Mouse (Mus musculus): ENCODE measurements at regions not wholly inside any gene's neighbourhood (a gene's known extent, or its start where the extent isn't known, plus 50 kb on each side); places are given as distances from the start of the nearest gene placed in this dataset.
"Not testable (repeated sequence)": the region's sequence is repeated elsewhere in the genome, so short reads cannot be mapped to it uniquely, and the experiment has no call there.

DNA sequence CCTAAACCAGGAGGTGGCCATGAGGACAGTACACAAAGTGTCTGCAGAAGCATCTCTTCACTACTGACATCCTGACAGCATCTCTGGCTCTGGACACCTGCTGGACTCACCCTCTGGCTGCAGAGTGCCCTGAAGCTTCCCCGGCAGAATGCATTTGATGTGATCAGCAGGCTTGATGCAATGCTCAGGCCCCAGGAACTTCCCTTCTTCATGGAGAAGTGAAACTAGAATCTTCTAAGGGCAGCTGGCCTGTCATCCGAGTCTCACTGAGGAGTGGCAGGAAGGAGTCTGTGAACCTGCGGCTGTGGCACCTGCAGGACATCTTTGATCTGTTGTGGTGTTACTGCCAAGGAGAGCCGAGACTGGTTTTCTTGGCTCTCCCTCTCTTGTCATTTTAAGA is 116.2 kb downstream of the Nucb2 start:
- Histone ChIP-seq H3K9ac (no peak overlapping the region), H3K4me1 (no peaks in the 10 kb centered on the region), H3K27me3 (replicated peaks) (no peaks in the 10 kb centered on the region), H3K9me3 (replicated peaks) (no peaks in the 10 kb centered on the region), H3K27ac (no peak overlapping the region), H3K4me3 (no peak overlapping the region), H3K4me2 (no peak overlapping the region), H3K36me3 (no peaks in the 10 kb centered on the region)
- ATAC-seq: no peak
- WGBS (ENCODE audit: insufficient replicate concordance): 57% methylated on average over 4 of the region's 4 CpGs

DNA sequence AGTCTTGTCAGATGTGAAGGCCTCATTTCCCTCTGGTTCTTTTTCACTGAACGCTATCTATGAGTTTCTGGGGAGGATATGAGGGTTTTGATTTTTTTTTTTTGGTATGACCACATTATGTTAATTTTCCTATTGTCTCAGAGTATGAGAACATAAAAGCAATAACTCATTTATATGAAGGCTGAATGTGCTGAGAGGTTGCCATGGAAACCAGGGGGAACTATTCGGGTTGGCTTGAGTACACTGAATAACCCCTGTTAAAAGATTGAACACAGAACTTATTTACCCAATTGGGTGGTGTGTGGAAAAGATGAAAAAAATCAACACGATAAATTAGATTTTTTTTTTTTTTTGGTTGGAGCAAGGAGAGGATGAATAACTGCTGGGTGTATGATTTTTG is 129.0 kb downstream of the Nucb2 start:
- Histone ChIP-seq H3K36me3 (no peaks in the 10 kb centered on the region), H3K27me3 (replicated peaks) (no peaks in the 10 kb centered on the region), H3K9ac (no peak overlapping the region), H3K27ac (no peak overlapping the region), H3K4me2 (no peak overlapping the region), H3K4me3 (no peak overlapping the region), H3K4me1 (no peaks in the 10 kb centered on the region), H3K9me3 (replicated peaks) (no peaks in the 10 kb centered on the region)
- 70% methylated on average over 3 of the region's 3 CpGs for WGBS (ENCODE audit: insufficient replicate concordance)
- ATAC-seq: no peak

DNA sequence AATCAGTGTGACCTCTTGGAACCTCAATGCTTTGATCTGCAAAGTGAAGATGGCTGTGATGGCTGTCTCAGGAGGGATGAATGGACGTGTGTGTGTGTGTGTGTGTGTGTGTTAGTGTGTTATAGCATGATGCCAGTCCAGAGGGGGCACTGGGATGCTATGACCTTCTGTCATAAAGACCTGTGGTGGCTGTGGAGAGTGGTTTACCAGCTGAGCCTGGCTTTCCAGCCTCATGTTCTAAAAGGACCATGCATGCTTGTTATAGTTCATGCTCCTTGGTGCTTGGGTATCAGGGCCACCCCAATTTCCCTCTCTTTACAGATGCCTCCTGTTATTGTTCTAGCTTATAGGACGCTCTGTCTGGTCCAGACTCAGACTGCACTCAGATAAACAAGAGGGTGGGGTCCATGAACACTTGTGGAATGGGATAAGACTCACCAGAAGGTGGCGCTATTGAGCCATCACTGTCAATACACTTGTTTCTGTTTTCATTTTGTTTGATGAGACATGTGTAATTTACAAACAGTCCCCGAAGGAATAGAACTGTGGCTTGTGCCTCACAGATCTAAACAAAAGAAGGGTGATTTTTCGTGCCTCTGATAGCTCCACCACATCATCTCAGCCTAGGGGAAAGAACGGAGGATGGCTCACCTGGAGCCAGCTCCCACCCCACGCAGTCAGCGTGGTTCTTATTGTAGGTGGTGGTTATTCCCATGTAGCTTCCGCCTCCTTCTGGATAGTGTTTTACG is 140.9 kb downstream of the Nucb2 start:
- Histone ChIP-seq H3K27me3 (replicated peaks) (no peaks in the 10 kb centered on the region), H3K4me1 (no peaks in the 10 kb centered on the region), H3K9ac (no peak overlapping the region), H3K4me2 (no peak overlapping the region), H3K9me3 (replicated peaks) (no peaks in the 10 kb centered on the region), H3K4me3 (no peak overlapping the region), H3K36me3 (no peaks in the 10 kb centered on the region), H3K27ac (no peak overlapping the region)
- ATAC-seq: no peak
- WGBS (ENCODE audit: insufficient replicate concordance): 43% methylated on average over 10 of the region's 10 CpGs

DNA sequence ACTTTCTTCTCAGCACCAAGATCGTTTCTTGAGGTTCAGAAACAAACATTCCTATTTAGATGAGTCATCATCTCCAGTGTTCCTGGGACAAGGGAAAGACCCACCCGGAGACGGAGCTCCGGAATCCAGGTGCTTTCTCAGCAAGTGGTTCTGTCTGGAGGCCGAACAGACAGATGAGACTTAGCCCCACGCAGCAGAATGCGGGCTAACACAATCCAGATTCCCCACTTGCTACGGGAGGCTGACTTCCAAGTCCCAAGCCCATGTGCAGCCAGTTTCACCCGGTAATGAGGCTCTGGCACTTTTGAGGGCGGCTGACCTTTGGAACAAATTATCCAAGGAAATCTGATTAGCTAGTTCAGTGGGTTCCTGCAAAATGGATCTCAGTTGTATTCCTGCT is 150.3 kb downstream of the Nucb2 start:
- Histone ChIP-seq H3K4me3 (no peak overlapping the region), H3K4me1 (no peaks in the 10 kb centered on the region), H3K27ac (no peak overlapping the region), H3K4me2 (no peak overlapping the region), H3K9ac (no peak overlapping the region), H3K36me3 (no peaks in the 10 kb centered on the region), H3K27me3 (replicated peaks) (no peaks in the 10 kb centered on the region), H3K9me3 (replicated peaks) (no peaks in the 10 kb centered on the region)
- ATAC-seq: no peak
- 64% methylated on average over 10 of the region's 10 CpGs for WGBS (ENCODE audit: insufficient replicate concordance)

DNA sequence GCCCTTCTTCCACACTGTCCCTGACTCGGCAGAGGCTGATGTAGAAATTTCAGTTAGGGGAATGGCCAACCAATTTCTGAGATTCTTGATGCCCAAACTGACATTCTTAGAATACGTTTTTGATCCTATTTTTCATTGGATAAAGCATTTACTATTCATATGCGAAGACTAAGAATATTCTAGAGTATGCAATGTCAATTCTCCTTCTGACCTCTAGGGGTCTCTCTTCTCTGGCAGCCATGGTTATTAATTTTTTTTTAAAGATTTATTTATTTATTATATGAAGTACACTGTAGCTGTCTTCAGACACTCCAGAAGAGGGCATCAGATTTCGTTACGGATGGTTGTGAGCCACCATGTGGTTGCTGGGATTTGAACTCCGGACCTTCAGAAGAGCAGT is 152.9 kb downstream of the Nucb2 start:
- H3K9me3 ChIP-seq (replicated peaks); H3K4me3 ChIP-seq; H3K9ac ChIP-seq; H3K4me2 ChIP-seq; ATAC-seq; H3K27ac ChIP-seq; H3K36me3 ChIP-seq; H3K27me3 ChIP-seq (replicated peaks); H3K4me1 ChIP-seq: not testable (repeated sequence)
- 68% methylated on average over 6 of the region's 6 CpGs for WGBS (ENCODE audit: insufficient replicate concordance)

GRCm38 (mm10) chr7:116665581-116665980 is 161.4 kb downstream of the Nucb2 start:
- Histone ChIP-seq H3K9me3 (replicated peaks) (no peaks in the 10 kb centered on the region), H3K4me3 (no peak overlapping the region), H3K9ac (no peak overlapping the region), H3K4me2 (no peak overlapping the region), H3K27ac (no peak overlapping the region), H3K27me3 (replicated peaks) (no peaks in the 10 kb centered on the region), H3K4me1 (no peaks in the 10 kb centered on the region), H3K36me3 (no peaks in the 10 kb centered on the region)
- ATAC-seq: no peak
- 75% methylated on average over 15 of the region's 15 CpGs for WGBS (ENCODE audit: insufficient replicate concordance)

DNA sequence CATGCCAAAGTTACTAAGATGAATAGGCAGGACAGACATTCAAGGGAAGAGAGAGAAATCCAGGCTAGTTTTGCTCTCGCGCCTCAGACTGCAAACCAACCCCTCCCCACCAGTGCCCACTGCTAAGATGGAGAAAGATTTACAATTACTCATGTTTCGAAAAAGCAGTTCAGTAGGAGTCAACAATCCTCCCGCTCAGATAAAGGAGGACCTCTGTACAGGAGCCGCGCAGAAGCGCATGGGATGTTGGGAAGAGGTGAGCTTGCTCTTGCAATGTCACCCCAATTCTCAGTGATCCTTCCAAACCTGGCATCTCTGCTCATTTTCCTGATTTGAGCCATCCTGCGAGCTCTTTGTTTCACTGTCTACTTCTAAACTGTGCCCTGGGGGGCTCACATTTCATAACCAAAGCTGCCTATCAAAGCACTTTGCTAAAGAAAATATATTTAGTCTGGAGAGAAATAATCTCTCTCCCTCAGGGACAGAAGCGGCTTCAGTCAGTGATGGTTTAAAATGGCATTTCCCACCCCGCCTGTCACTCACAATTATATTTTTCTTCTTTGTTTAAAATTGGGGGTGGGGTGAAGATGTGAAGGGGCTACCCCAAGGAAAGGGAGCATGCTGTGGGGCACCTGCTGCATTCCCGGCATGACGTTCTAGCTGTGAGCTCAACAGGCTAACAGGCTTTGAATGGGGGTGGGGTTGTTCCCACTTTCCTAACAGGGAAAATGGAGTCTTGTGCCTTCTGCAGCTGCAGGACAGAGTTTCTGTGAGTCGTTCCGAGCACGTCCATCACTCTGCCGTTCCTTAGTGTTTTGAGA is 170.2 kb downstream of the Nucb2 start:
- no peaks in the 10 kb centered on the region for H3K9me3 ChIP-seq (replicated peaks)
- H3K36me3 ChIP-seq: no peaks in the 10 kb centered on the region
- no peak overlapping the region for H3K9ac ChIP-seq
- no peak overlapping the region for H3K4me3 ChIP-seq
- ATAC-seq: no peak
- no peak overlapping the region for H3K4me2 ChIP-seq
- no peaks in the 10 kb centered on the region for H3K27me3 ChIP-seq (replicated peaks)
- no peaks in the 10 kb centered on the region for H3K4me1 ChIP-seq
- H3K27ac ChIP-seq: no peak overlapping the region
- WGBS (ENCODE audit: insufficient replicate concordance): 66% methylated on average over 16 of the region's 16 CpGs

GRCm38 (mm10) chr7:116676696-116677095 is 172.5 kb downstream of the Nucb2 start:
- no peak overlapping the region for H3K4me3 ChIP-seq
- no peaks in the 10 kb centered on the region for H3K9me3 ChIP-seq (replicated peaks)
- no peak overlapping the region for H3K9ac ChIP-seq
- no peak for ATAC-seq
- H3K36me3 ChIP-seq: no peaks in the 10 kb centered on the region
- H3K4me1 ChIP-seq: no peaks in the 10 kb centered on the region
- WGBS (ENCODE audit: insufficient replicate concordance): 47% methylated on average over 1 of the region's 1 CpGs
- no peak overlapping the region for H3K27ac ChIP-seq
- no peak overlapping the region for H3K4me2 ChIP-seq
- H3K27me3 ChIP-seq (replicated peaks): no peaks in the 10 kb centered on the region

DNA sequence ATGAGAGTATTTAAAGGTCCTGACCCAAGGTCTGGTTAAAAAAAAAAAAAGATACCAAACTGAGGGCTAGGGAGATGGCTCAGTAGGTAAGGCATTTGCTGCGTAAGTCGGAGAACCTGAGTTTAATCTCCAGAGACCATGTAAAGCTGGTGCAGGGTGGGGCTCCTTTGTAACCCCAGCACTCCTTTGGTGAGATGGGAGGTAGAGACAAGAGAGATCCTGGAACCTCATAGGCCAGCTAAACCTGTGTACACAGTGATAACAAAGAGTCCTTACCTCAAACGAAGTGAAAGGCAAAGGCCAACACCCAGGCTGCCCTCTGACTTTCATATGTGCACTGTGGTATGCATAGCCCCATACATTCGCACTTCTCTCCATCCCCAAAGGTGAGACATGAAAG is 175.0 kb downstream of the Nucb2 start:
- no peak overlapping the region for H3K27ac ChIP-seq
- WGBS (ENCODE audit: insufficient replicate concordance): 53% methylated on average over 4 of the region's 4 CpGs
- no peaks in the 10 kb centered on the region for H3K36me3 ChIP-seq
- H3K27me3 ChIP-seq (replicated peaks): no peaks in the 10 kb centered on the region
- no peak overlapping the region for H3K4me3 ChIP-seq
- H3K4me2 ChIP-seq: no peak overlapping the region
- no peak for ATAC-seq
- no peaks in the 10 kb centered on the region for H3K4me1 ChIP-seq
- H3K9ac ChIP-seq: no peak overlapping the region
- no peaks in the 10 kb centered on the region for H3K9me3 ChIP-seq (replicated peaks)

DNA sequence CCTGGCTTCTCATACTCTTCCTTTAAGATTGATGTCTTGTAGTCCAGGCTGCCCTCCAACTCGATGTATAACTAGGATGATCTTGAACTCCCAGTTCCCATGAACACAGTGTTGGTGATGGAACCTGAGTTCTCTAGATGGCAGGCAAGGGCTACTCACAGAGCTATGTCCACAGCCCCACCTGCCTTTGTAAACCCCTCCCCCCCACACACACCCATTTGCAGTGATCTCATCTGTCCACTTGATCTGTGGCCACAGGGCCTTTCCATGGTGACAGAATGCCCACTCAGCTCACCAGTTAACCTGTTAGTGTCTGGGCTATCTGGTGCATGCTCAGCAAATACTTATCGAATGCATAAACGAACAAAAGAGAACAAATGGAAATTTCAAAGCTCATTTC is 176.4 kb downstream of the Nucb2 start:
- no peak overlapping the region for H3K4me2 ChIP-seq
- 72% methylated on average over 3 of the region's 3 CpGs for WGBS (ENCODE audit: insufficient replicate concordance)
- no peaks in the 10 kb centered on the region for H3K9me3 ChIP-seq (replicated peaks)
- H3K36me3 ChIP-seq: no peaks in the 10 kb centered on the region
- no peak overlapping the region for H3K4me3 ChIP-seq
- no peak overlapping the region for H3K27ac ChIP-seq
- no peaks in the 10 kb centered on the region for H3K27me3 ChIP-seq (replicated peaks)
- H3K4me1 ChIP-seq: no peaks in the 10 kb centered on the region
- no peak overlapping the region for H3K9ac ChIP-seq
- ATAC-seq: no peak

DNA sequence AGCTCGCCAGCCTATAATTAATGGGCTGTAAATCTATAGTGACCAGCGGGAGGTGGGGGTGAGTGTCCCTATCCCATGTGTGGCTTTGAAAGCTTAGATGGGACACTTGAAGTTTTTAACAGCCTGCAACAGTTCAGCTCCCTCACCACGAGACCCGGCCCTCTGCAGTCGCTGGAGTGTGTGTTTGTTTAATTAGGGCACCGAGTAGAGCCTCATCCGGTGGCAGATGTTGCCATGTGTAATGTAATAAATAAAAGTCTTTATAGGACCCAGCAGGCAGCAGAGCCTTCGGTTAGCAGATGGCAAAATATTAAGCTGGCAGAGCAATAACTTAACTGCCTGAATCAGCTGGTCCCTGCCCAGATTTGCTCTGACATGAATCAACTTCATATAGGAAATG is 177.1 kb downstream of the Nucb2 start:
- H3K4me2 ChIP-seq: no peak overlapping the region
- no peaks in the 10 kb centered on the region for H3K27me3 ChIP-seq (replicated peaks)
- 53% methylated on average over 8 of the region's 8 CpGs for WGBS (ENCODE audit: insufficient replicate concordance)
- no peak overlapping the region for H3K9ac ChIP-seq
- no peaks in the 10 kb centered on the region for H3K9me3 ChIP-seq (replicated peaks)
- H3K4me1 ChIP-seq: no peaks in the 10 kb centered on the region
- ATAC-seq: no peak
- no peak overlapping the region for H3K4me3 ChIP-seq
- H3K36me3 ChIP-seq: no peaks in the 10 kb centered on the region
- no peak overlapping the region for H3K27ac ChIP-seq

DNA sequence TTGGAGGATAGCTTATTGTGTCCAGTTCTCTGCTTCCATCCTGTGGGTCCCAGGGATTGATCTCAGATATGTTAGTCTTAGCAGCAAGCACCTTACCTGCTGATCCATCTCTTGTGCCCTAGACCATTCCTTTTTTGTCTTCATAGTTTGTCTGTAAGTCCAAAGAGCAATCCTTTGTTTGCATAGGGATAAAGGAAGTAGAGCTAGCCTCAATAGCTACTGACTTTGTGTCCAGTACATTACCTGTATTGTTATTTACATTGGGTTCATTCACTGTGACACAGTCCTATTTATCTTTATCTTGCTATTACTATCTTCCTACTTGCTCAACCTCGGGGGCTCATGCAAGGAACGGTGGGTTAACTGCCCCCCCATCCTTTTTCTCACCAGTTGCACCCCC is 196.2 kb downstream of the Nucb2 start:
- H3K4me3 ChIP-seq: no peak overlapping the region
- H3K4me1 ChIP-seq: no peaks in the 10 kb centered on the region
- H3K27me3 ChIP-seq (replicated peaks): no peaks in the 10 kb centered on the region
- H3K27ac ChIP-seq: no peak overlapping the region
- H3K9ac ChIP-seq: no peak overlapping the region
- 64% methylated on average over 2 of the region's 2 CpGs for WGBS (ENCODE audit: insufficient replicate concordance)
- ATAC-seq: no peak
- no peaks in the 10 kb centered on the region for H3K36me3 ChIP-seq
- H3K9me3 ChIP-seq (replicated peaks): 0 out of 2 replicates have a peak, but pooled peaks cover 3% of the 10 kb centered on the region
- H3K4me2 ChIP-seq: no peak overlapping the region
